Mouse (Mus musculus): Measurements from ENCODE around the gene D630045J12Rik. TPM values are rescaled to one million over a fixed set of nuclear protein-coding genes. Genes with fewer than 3 reads are reported as not detected.

Gene D630045J12Rik
- polyA plus RNA-seq, 1 experiment from 2014 or later, result 8.4 TPM

DNA sequence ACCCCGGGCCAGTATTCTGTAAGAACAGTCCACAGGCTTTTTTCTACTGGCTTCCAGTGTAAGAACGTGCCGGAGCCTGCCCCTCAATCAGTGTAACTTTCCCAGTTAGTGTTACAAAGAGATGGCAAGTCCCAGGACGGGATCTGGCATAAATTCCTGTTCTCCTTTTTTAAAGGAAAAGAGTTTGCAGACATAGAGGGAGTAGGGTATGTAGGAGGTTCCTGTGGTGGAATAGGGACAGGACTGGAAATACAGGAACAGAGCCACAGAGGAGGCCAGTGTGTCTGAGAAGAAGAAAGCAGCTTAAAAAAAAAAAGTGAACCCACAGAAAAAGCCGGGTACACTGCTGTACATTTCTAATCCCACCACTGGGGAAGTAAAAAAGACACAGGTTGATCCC, 52.3 kb downstream of the D630045J12Rik start:
- Histone ChIP-seq H3K36me3 (peaks cover 5% of the 10 kb centered on the region), H3K27ac (no peak overlapping the region), H3K4me3 (no peak overlapping the region), H3K27me3 (ENCODE audit: insufficient read depth, poor library complexity, severe bottlenecking) (peaks cover 4% of the 10 kb centered on the region; the same call in 1 of the 2 replicates), H3K4me1 (replicated peaks) (peaks cover 35% of the 10 kb centered on the region), H3K9me3 (no peaks in the 10 kb centered on the region)
- 80% methylated on average over 5 of the region's 5 CpGs for WGBS
- DNase-seq (ENCODE audit: low spot score), result no peak

DNA sequence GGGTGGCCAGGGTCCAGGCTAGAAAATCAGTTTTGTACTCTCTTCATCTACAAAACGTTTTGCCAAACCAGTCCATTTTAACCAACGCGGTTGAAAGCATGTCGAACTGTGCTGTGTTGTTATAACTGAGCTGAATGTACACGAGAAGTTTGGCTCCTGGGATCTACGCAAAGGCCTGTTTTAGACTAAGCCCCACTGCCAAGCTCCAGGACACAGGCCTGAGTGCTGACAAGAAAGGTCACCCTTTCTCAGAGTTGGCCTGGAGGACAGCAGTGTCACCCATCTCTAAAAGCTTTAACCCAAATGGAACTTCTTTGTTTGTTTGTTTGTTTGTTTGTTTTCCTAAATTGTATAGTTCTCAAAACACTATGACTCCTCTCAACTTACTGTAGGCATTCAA, 54.2 kb downstream of the D630045J12Rik start:
- Histone ChIP-seq H3K36me3 (peaks cover 24% of the 10 kb centered on the region), H3K27ac (no peak overlapping the region), H3K4me3 (no peak overlapping the region), H3K9me3 (no peaks in the 10 kb centered on the region), H3K4me1 (replicated peaks) (peaks cover 17% of the 10 kb centered on the region), H3K27me3 (ENCODE audit: insufficient read depth, poor library complexity, severe bottlenecking) (no peaks in the 10 kb centered on the region; the same call in 1 of the 2 replicates)
- no peak for DNase-seq (ENCODE audit: low spot score)
- WGBS, result 92% methylated on average over 6 of the region's 6 CpGs

DNA sequence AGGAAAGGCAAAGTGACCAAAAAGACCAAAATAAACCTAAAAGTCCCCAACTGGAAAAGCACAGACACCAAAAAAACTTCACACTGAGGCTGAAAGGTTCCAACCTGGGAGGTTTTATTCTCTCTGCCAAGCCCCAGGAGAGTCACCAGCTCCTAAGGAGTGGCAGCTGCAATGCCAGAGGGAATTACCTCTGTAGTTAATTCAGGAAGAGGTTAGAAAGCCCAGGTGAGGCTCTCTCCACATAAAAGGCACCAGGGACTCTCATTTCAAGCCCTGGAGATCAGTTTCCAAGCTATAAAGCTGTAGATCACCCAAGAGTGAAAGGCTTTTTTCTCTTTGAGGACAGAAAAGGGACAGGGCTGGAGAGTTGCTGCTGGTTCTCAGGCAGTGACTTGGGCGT, 55.1 kb downstream of the D630045J12Rik start:
- no peak overlapping the region for H3K4me3 ChIP-seq
- no peak for DNase-seq (ENCODE audit: low spot score)
- 88% methylated on average over 1 of the region's 1 CpGs for WGBS
- peaks cover 33% of the 10 kb centered on the region for H3K36me3 ChIP-seq
- H3K27me3 ChIP-seq (ENCODE audit: insufficient read depth, poor library complexity, severe bottlenecking), result no peaks in the 10 kb centered on the region; the same call in 1 of the 2 replicates
- peaks cover 12% of the 10 kb centered on the region for H3K4me1 ChIP-seq (replicated peaks)
- H3K9me3 ChIP-seq, result no peaks in the 10 kb centered on the region
- peak overlapping the region; percentile 40; the same call in 1 of the 2 replicates for H3K27ac ChIP-seq

DNA sequence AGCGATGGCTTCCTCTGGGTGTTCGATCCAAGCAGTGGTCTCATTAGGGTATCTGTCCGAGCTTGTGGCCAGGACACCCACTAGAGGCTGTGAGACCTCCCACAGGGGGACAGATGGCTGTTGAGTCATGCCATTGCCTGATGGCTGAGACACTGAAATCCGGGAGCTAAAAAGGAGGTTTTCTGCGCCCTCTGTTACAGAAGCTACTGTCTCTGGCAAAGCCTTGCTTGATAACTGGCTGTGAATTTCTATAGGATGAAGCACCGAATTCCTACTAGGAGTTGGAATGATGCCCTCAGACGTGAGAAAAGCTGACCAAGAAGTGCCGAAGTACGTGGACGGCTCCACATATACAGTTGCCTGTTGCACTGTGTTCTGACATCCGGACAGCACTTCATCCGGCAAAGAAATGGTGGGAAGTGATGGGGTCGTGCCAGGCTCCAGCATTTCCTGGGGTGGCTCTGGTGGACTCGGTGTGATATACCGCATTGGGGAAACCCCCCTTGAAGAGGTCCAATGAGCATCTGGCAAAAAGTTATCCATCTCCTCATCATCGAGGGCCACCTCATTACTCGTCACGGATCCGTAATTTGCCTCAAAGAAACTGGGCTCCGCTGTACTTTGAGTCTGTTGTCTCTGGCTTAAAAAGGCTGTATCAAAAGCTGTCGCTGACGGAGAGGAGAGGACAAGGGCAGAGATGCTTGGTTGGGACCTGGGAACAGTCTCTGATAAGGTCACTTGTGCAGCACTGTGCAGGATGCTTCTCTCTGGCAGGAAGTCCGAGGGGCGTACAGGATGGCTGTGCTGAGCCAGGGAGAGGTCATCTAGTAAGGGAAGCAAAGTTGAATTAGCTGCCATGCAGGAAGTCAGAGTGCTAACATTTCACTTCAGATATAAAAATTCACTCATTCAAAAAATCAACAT, 57.3 kb downstream of the D630045J12Rik start:
- H3K27me3 ChIP-seq (ENCODE audit: insufficient read depth, poor library complexity, severe bottlenecking), result no peaks in the 10 kb centered on the region
- WGBS, result 93% methylated on average over 24 of the region's 24 CpGs
- DNase-seq (ENCODE audit: low spot score), result no peak
- peaks cover 47% of the 10 kb centered on the region for H3K36me3 ChIP-seq
- H3K27ac ChIP-seq, result no peak overlapping the region
- H3K9me3 ChIP-seq, result no peaks in the 10 kb centered on the region
- H3K4me3 ChIP-seq, result no peak overlapping the region
- H3K4me1 ChIP-seq (replicated peaks), result peaks cover 4% of the 10 kb centered on the region; the same call in 1 of the 2 replicates

DNA sequence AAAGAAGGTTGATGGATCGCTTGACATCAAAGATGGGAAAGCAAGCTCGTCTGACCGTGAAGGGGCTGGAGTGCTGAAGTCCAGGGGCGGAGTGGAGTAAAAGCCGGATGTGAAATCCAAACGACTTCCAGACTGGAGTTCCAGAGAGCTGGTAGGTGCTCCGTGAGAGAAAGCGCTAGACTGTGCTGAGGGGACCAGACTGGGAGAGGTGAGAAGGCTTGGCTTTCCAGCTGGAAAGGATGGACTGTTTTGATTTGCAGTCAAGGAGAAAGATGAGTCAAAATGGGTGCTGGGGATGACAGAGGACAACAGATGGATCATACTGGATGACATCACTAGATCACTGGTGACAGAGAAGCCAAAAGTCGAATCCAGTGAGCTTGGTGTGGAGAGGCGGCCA, 58.5 kb downstream of the D630045J12Rik start:
- H3K27me3 ChIP-seq (ENCODE audit: insufficient read depth, poor library complexity, severe bottlenecking), result no peaks in the 10 kb centered on the region
- H3K4me1 ChIP-seq (replicated peaks), result peaks cover 4% of the 10 kb centered on the region; the same call in 1 of the 2 replicates
- H3K9me3 ChIP-seq, result no peaks in the 10 kb centered on the region
- no peak for DNase-seq (ENCODE audit: low spot score)
- WGBS, result 87% methylated on average over 10 of the region's 10 CpGs
- peaks cover 52% of the 10 kb centered on the region for H3K36me3 ChIP-seq
- no peak overlapping the region for H3K27ac ChIP-seq
- H3K4me3 ChIP-seq, result no peak overlapping the region

DNA sequence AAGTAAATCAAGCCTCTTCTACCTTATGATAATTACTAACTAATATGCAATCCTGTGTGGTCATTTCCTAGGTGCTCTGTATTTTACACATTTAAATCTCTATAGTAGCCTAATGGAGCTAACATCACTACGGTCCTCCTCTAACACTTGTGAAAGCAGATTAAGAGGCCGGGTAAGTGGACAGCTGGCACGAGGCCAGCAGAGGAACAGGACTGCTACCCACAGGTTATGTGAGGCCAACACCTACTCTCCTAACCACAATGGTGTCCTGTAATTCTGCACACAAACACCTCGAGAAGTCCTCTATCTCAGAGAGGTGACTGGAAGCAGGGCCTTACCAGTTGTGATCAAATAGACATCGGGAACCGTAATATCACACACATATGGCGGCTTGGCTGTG, 59.8 kb downstream of the D630045J12Rik start:
- no peak overlapping the region for H3K27ac ChIP-seq
- H3K27me3 ChIP-seq (ENCODE audit: insufficient read depth, poor library complexity, severe bottlenecking), result no peaks in the 10 kb centered on the region
- WGBS, result 96% methylated on average over 7 of the region's 7 CpGs
- peaks cover 3% of the 10 kb centered on the region; the same call in 1 of the 2 replicates for H3K4me1 ChIP-seq (replicated peaks)
- DNase-seq (ENCODE audit: low spot score), result no peak
- peaks cover 63% of the 10 kb centered on the region for H3K36me3 ChIP-seq
- no peak overlapping the region for H3K4me3 ChIP-seq
- H3K9me3 ChIP-seq, result no peaks in the 10 kb centered on the region

DNA sequence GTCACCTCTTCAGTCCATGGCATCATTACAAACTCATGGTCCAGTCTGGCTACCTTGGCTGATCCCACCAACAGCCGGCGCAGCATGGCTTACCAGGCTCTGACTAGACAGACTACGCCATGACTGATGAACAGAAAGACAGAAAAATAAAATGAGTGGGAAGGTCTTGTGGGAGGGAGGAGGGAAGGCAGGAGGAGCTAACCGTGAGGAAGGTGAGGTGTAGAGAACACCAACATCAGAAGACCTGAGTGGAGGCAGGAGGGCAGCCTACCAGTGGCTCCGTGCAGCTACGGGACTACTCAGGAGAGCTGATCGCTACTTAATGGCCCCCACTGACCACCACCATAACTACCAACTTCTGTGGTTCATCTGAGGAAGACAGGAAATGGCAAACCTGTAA, 60.9 kb downstream of the D630045J12Rik start:
- WGBS, result 91% methylated on average over 7 of the region's 7 CpGs
- no peak overlapping the region for H3K27ac ChIP-seq
- DNase-seq (ENCODE audit: low spot score), result no peak
- H3K4me1 ChIP-seq (replicated peaks), result no peaks in the 10 kb centered on the region
- peaks cover 74% of the 10 kb centered on the region for H3K36me3 ChIP-seq
- H3K27me3 ChIP-seq (ENCODE audit: insufficient read depth, poor library complexity, severe bottlenecking), result no peaks in the 10 kb centered on the region
- H3K9me3 ChIP-seq, result no peaks in the 10 kb centered on the region
- H3K4me3 ChIP-seq, result no peak overlapping the region

DNA sequence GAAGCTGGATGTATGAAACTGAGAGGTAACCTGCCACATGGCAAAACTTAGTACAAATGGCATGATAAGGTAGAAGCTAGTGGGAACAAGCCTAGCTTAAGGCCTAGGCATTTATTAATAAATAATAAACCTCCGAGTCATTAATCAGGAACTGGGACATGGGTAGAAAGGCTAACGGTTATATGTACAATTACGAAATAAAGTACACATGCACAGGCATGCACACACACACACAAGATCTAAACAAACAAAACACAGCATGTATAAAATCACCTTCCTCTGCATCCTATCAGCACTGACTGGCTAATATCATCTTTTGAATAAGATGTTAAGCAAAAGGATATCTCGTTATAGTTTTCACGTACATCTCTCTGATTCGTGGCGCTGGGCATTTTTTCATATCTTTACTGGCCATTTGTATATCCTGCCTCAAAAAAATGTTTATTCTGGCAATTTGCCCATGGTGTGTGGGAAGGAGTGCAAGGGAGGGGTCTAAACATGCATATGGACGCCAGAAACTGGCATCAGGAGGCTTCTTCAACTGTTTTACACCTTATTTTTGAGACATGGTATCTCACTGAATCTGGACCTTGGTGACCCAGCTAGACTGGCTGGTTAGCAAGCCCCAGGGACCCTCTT, 67.4 kb downstream of the D630045J12Rik start:
- no peak overlapping the region for H3K4me3 ChIP-seq
- peaks cover 85% of the 10 kb centered on the region for H3K36me3 ChIP-seq
- WGBS, result 93% methylated on average over 8 of the region's 8 CpGs
- peaks cover 13% of the 10 kb centered on the region; the same call in 1 of the 2 replicates for H3K4me1 ChIP-seq (replicated peaks)
- no peak overlapping the region for H3K27ac ChIP-seq
- H3K9me3 ChIP-seq, result no peaks in the 10 kb centered on the region
- no peak for DNase-seq (ENCODE audit: low spot score)
- H3K27me3 ChIP-seq (ENCODE audit: insufficient read depth, poor library complexity, severe bottlenecking), result no peaks in the 10 kb centered on the region

DNA sequence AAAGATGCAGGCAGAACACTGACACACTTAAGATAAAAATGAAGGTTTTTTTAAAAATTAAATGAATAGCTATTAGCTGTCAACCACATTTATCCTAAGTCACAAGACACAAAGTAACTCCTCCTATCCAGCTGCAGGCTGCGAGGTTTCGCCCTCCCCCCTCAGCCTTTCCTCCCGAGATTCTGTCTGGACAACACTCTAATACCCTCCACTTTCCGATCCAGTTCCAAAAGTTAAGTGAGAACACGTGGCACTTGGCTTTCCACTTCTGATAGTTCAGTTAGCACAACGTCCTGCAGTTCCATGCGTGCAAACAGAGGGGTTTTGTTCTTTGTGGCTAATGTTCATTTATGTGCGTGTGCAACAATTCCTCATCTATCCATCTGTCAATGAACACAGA, 69.0 kb downstream of the D630045J12Rik start:
- no peak for DNase-seq (ENCODE audit: low spot score)
- Histone ChIP-seq H3K36me3 (peaks cover 92% of the 10 kb centered on the region), H3K9me3 (no peaks in the 10 kb centered on the region), H3K4me1 (replicated peaks) (peaks cover 13% of the 10 kb centered on the region; the same call in 1 of the 2 replicates), H3K4me3 (no peak overlapping the region), H3K27me3 (ENCODE audit: insufficient read depth, poor library complexity, severe bottlenecking) (no peaks in the 10 kb centered on the region), H3K27ac (no peak overlapping the region)
- WGBS, result 63% methylated on average over 8 of the region's 8 CpGs

DNA sequence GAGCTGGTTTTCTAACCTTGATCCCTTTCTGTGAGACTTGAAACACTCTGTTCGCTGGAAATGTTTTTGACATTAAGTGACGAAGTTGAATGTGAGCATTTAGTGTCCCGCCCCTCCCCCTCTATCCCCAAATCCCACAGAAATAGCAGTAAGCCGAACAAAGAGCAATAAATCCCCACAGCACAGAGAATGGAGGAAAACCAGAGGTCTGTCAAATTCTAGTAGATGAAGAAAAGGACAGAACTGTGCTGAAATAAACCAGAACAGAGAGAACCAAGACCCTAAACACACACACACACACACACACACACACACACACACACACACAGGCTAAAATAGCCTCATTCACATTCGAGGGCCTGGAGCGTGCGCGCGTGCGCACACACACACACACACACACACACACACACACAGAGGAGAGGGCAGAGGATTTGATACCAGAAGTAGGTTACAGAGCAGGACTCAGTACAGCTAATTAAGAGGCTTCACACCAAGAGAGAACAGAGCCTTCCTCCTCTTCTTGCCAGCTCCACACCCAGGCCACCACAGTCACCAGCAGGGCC, 72.0 kb downstream of the D630045J12Rik start:
- no peak for DNase-seq (ENCODE audit: low spot score)
- WGBS, result 90% methylated on average over 10 of the region's 10 CpGs
- no peaks in the 10 kb centered on the region for H3K9me3 ChIP-seq
- H3K27me3 ChIP-seq (ENCODE audit: insufficient read depth, poor library complexity, severe bottlenecking), result no peaks in the 10 kb centered on the region
- peaks cover 13% of the 10 kb centered on the region; the same call in 1 of the 2 replicates for H3K4me1 ChIP-seq (replicated peaks)
- no peak overlapping the region for H3K4me3 ChIP-seq
- H3K27ac ChIP-seq, result 0 out of 2 replicates have a peak overlapping the region, but pooled peaks have one; percentile 23
- peaks cover 94% of the 10 kb centered on the region for H3K36me3 ChIP-seq

DNA sequence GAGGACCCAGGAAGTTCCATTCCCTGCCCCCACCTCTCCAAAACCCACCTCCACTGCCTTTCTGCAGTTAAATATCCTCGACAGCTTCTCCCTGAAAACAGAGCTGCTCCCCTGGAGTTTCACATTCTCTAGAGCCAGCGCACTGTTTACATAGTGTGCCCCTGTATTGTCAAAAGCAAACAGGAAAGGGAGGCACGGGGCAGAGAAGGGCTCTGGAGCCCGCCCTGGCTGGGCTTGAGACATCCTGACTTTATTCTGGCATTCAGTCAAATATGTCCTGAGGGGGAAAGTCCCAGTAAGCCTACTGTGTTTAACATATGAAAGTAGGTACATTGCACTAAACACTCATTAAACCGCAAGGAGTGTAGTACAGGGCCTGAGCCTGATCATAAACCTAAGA, 73.1 kb downstream of the D630045J12Rik start:
- H3K27ac ChIP-seq, result no peak overlapping the region
- WGBS, result 43% methylated on average over 5 of the region's 5 CpGs
- DNase-seq (ENCODE audit: low spot score), result no peak
- no peaks in the 10 kb centered on the region for H3K27me3 ChIP-seq (ENCODE audit: insufficient read depth, poor library complexity, severe bottlenecking)
- H3K9me3 ChIP-seq, result no peaks in the 10 kb centered on the region
- H3K36me3 ChIP-seq, result peaks cover 93% of the 10 kb centered on the region
- peaks cover 13% of the 10 kb centered on the region; the same call in 1 of the 2 replicates for H3K4me1 ChIP-seq (replicated peaks)
- no peak overlapping the region for H3K4me3 ChIP-seq

DNA sequence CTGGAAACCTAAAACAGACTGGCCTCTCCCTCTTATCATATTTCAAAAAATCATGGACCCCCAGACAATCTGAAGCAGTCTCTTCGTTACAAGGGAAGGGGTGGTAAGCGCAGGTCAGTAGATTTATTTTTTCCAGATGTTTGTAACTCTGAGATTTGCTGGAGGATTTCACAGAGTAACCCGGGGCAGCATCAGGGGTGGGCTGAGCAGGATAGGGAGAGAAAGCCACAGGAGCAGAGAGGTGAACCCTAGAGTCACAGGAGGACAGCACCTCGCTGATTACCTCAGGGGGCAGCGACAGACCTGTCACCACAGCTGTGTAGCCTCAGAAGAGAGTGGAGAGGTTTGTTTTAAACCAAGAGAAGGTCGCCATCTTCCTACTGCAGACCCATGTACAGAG, 88.4 kb downstream of the D630045J12Rik start:
- WGBS, result 68% methylated on average over 6 of the region's 6 CpGs
- peaks cover 35% of the 10 kb centered on the region for H3K4me1 ChIP-seq (replicated peaks)
- H3K27me3 ChIP-seq (ENCODE audit: insufficient read depth, poor library complexity, severe bottlenecking), result no peaks in the 10 kb centered on the region
- peaks cover under 1% of the 10 kb centered on the region; the same call in 1 of the 2 replicates for H3K9me3 ChIP-seq
- DNase-seq (ENCODE audit: low spot score), result no peak
- H3K27ac ChIP-seq, result peak overlapping the region; percentile 59; the same call in 1 of the 2 replicates
- no peak overlapping the region for H3K4me3 ChIP-seq
- peaks cover 68% of the 10 kb centered on the region for H3K36me3 ChIP-seq
